Mouse (Mus musculus): Measurements from ENCODE around the gene Sez6l2. TPM values are rescaled to one million over a fixed set of nuclear protein-coding genes. Genes with fewer than 3 reads are reported as not detected.

Gene Sez6l2
- polyA plus RNA-seq, 1 experiment from 2014 or later = 14.2 TPM

DNA sequence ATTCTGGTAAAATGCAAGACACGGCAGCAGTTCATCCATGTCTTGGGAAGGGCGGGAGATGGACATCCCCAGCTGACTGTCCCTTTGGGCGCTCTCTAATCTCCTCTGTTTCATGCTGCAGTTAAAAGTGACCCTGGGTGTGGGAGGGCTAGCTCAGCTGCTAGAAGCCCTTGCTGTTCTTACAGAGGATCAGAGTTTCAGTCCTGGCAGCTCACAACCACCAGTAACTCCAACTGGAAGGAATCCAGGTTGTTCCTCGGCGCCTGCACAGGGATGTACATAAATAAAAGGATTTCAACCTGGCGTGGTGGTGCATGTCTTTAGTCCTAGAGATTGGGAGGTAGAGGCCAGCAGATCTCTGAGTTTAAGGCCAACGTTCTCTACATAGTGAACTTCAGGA is 32.8 kb downstream of the Sez6l2 start:
- Histone ChIP-seq H3K27ac (ENCODE audit: low read depth, low read length) (no peak overlapping the region), H3K4me1 (replicated peaks; ENCODE audit: control insufficient read depth, insufficient read depth, low read length) (no peaks in the 10 kb centered on the region), H3K4me3 (ENCODE audit: low read depth, low read length) (no peak overlapping the region), H3K9me3 (ENCODE audit: control insufficient read depth, low read length) (no peaks in the 10 kb centered on the region), H3K27me3 (ENCODE audit: control insufficient read depth, insufficient read depth, low read length) (no peaks in the 10 kb centered on the region), H3K9ac (ENCODE audit: low read depth, low read length) (no peak overlapping the region), H3K4me2 (replicated peaks; ENCODE audit: low read depth, low read length) (no peak overlapping the region), H3K36me3 (ENCODE audit: control insufficient read depth, insufficient read depth, low read length) (peaks cover 4% of the 10 kb centered on the region; the same call in 1 of the 2 replicates)
- WGBS = 90% methylated on average over 7 of the region's 7 CpGs
- ATAC-seq (ENCODE audit: low FRiP score) (no peak), DNase-seq (ENCODE audit: low spot score) (no peak)

DNA sequence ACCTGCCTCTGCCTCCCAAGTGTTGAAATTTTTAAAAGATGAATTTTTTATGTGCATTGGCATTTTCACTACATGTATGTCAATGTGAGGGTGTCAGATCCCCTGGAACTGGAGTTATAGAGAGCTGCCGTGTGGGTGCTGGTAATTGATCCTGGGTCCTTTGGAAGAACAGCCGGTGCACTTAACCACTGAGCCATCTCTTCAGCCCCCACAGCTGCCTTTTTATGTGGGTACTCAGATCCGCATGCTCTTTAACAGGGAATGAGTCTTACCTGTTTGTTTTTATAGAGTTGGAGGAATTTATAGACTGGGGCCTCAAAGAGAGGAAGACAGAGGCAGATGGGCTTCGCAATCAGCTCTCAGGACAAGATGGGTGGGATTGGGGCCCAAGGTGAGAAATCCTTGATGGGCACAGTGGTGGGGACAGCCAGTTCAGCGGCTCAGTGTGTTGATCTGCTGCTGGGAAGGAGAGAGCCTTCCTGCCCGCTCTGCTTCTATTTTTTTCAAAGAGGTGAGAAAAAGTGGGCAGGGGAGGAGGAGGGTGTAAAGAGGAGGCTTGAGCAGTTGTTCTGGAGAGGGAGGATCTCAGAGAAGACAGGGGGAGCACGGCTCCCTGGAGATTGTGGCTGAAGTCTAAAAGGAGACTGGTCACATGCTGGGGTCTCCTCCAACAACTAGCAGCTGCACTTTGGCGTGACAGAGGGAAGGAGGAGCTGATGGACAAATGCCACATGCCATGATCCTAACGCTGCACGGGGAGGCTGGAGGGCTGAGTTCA is 34.5 kb downstream of the Sez6l2 start:
- H3K27me3 ChIP-seq (ENCODE audit: control insufficient read depth, insufficient read depth, low read length) = no peaks in the 10 kb centered on the region
- ATAC-seq (ENCODE audit: low FRiP score) (no peak), DNase-seq (ENCODE audit: low spot score) (no peak)
- H3K27ac ChIP-seq (ENCODE audit: low read depth, low read length) = no peak overlapping the region
- 65% methylated on average over 10 of the region's 10 CpGs for WGBS
- H3K4me1 ChIP-seq (replicated peaks; ENCODE audit: control insufficient read depth, insufficient read depth, low read length) = no peaks in the 10 kb centered on the region
- no peak overlapping the region for H3K9ac ChIP-seq (ENCODE audit: low read depth, low read length)
- H3K36me3 ChIP-seq (ENCODE audit: control insufficient read depth, insufficient read depth, low read length) = peaks cover 3% of the 10 kb centered on the region; the same call in 1 of the 2 replicates
- no peak overlapping the region for H3K4me2 ChIP-seq (replicated peaks; ENCODE audit: low read depth, low read length)
- no peaks in the 10 kb centered on the region for H3K9me3 ChIP-seq (ENCODE audit: control insufficient read depth, low read length)
- H3K4me3 ChIP-seq (ENCODE audit: low read depth, low read length) = no peak overlapping the region

DNA sequence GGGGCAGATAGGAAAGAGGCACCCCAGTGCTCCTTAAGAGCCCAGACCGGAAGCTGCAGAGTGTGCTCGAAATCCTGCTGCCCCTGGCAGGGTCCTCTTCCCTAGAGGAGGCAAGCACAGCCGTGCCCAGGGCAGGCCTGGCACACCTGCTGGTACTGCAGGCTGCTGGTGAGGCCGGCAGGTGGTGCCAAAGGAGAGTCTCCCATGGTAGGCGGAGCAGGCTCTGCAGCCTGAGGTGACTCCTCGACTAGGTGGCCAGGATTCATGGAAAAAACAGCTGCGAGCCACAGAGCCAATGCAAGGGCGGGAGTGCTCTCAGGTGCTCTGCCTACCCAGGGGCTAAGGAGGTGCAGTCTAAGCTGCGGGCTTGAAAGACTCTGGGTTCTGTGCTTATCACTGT is 36.0 kb downstream of the Sez6l2 start:
- no peak for DNase-seq (ENCODE audit: low spot score)
- H3K9me3 ChIP-seq (ENCODE audit: control insufficient read depth, low read length) = no peaks in the 10 kb centered on the region
- 49% methylated on average over 9 of the region's 9 CpGs for WGBS

DNA sequence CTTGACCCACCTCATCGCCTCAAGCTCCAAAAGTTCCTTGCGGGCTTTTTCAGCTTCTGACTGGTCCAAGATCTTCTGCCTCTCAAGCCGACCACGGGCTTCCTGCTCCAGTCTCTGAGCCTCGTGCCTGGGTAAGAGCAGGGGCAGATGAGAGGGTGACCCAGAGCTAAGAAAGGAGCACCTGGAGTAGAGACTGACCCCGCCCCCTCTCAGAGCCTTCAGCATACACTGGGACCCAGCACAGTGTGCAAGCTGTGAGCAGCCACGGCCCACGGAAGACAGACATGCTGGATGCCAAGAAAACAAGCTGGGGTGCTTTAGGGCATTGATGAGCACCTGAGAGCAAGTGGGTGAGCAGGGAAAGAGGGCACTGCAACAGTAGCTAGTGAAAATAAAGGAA is 38.5 kb downstream of the Sez6l2 start:
- Histone ChIP-seq H3K36me3 (ENCODE audit: control insufficient read depth, insufficient read depth, low read length) (no peaks in the 10 kb centered on the region), H3K9me3 (ENCODE audit: control insufficient read depth, low read length) (no peaks in the 10 kb centered on the region), H3K9ac (ENCODE audit: low read depth, low read length) (no peak overlapping the region), H3K4me1 (replicated peaks; ENCODE audit: control insufficient read depth, insufficient read depth, low read length) (no peaks in the 10 kb centered on the region), H3K4me3 (ENCODE audit: low read depth, low read length) (no peak overlapping the region), H3K27ac (ENCODE audit: low read depth, low read length) (no peak overlapping the region), H3K27me3 (ENCODE audit: control insufficient read depth, insufficient read depth, low read length) (no peaks in the 10 kb centered on the region), H3K4me2 (replicated peaks; ENCODE audit: low read depth, low read length) (no peak overlapping the region)
- 75% methylated on average over 8 of the region's 8 CpGs for WGBS
- ATAC-seq (ENCODE audit: low FRiP score) (no peak), DNase-seq (ENCODE audit: low spot score) (no peak)

More for the DNA sequence above, 36.0 kb downstream of the Sez6l2 start:
- ATAC-seq (ENCODE audit: low FRiP score) = no peak
- Histone ChIP-seq H3K4me3 (ENCODE audit: low read depth, low read length) (no peak overlapping the region), H3K4me2 (replicated peaks; ENCODE audit: low read depth, low read length) (no peak overlapping the region), H3K36me3 (ENCODE audit: control insufficient read depth, insufficient read depth, low read length) (no peaks in the 10 kb centered on the region), H3K27ac (ENCODE audit: low read depth, low read length) (no peak overlapping the region), H3K27me3 (ENCODE audit: control insufficient read depth, insufficient read depth, low read length) (no peaks in the 10 kb centered on the region), H3K4me1 (replicated peaks; ENCODE audit: control insufficient read depth, insufficient read depth, low read length) (no peaks in the 10 kb centered on the region), H3K9ac (ENCODE audit: low read depth, low read length) (no peak overlapping the region)

DNA sequence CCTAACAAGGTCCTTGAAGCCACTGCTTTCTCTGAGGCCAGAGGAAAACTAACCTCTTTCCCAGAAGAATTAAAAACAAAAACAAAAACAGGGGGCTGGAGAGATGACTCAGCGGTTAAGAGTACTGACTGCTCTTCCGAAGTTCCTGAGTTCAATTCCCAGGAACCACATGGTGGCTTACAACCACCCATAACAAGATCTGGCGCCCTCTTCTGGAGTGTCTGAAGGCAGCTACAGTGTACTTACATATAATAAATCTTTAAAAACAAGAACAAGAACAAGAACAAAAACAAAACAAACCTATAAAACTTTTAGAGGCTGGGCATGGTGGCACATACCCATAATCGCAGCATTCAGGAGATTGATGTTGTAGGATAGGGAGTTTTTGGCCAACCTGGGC is 46.1 kb downstream of the Sez6l2 start:
- WGBS = 84% methylated on average over 4 of the region's 4 CpGs
- Histone ChIP-seq H3K27ac (ENCODE audit: low read depth, low read length) (no peak overlapping the region), H3K4me2 (replicated peaks; ENCODE audit: low read depth, low read length) (no peak overlapping the region), H3K9me3 (ENCODE audit: control insufficient read depth, low read length) (no peaks in the 10 kb centered on the region), H3K9ac (ENCODE audit: low read depth, low read length) (no peak overlapping the region), H3K4me3 (ENCODE audit: low read depth, low read length) (no peak overlapping the region), H3K36me3 (ENCODE audit: control insufficient read depth, insufficient read depth, low read length) (no peaks in the 10 kb centered on the region), H3K27me3 (ENCODE audit: control insufficient read depth, insufficient read depth, low read length) (no peaks in the 10 kb centered on the region), H3K4me1 (replicated peaks; ENCODE audit: control insufficient read depth, insufficient read depth, low read length) (no peaks in the 10 kb centered on the region)
- DNase-seq (ENCODE audit: low spot score) (no peak), ATAC-seq (ENCODE audit: low FRiP score) (no peak)

DNA sequence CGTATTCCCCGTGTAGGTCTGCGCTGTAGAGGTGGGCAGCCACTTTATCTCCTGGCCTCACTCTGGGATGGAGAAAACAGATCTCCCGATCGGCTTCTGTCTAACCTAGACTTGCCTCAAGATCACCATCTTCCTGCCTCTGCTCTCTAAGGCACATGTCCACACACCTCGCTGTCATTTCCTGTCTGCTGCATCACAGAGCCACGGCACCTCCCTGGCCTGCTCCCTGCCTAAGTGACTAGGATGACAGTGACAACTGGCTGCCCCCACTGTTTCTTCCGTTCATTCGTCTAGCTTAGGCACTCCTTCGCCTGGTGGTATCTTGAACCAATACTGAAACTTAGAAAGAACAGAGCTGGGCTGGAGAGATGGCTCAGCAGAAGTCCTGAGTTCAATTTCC is 49.2 kb downstream of the Sez6l2 start:
- DNase-seq (ENCODE audit: low spot score) = no peak

DNA sequence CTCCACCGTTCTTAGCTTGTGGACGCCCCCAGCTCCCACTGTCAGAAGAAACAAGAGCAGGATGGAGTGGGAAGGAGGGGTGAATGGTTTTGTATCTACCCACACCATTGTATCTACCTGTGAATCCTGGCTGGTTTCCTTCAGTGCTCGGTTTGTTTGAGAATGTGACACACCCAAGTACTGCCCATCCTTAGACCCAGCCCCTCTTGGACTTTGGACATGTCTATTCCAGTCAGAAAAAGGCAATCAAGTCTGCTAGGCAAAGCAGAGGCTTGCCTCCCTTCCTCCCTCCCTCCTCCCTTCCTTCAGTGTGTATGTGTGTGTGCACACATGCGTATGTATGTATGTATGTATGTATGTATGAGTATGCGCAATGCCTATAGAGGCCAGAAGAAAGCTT is 53.3 kb downstream of the Sez6l2 start:
- no peak overlapping the region for H3K4me3 ChIP-seq (ENCODE audit: low read depth, low read length)
- H3K9ac ChIP-seq (ENCODE audit: low read depth, low read length) = no peak overlapping the region
- no peaks in the 10 kb centered on the region for H3K36me3 ChIP-seq (ENCODE audit: control insufficient read depth, insufficient read depth, low read length)
- no peaks in the 10 kb centered on the region for H3K9me3 ChIP-seq (ENCODE audit: control insufficient read depth, low read length)
- ATAC-seq (ENCODE audit: low FRiP score) (no peak), DNase-seq (ENCODE audit: low spot score) (no peak)
- no peaks in the 10 kb centered on the region for H3K4me1 ChIP-seq (replicated peaks; ENCODE audit: control insufficient read depth, insufficient read depth, low read length)
- H3K27me3 ChIP-seq (ENCODE audit: control insufficient read depth, insufficient read depth, low read length) = no peaks in the 10 kb centered on the region
- WGBS = 95% methylated on average over 5 of the region's 5 CpGs
- H3K4me2 ChIP-seq (replicated peaks; ENCODE audit: low read depth, low read length) = no peak overlapping the region
- no peak overlapping the region for H3K27ac ChIP-seq (ENCODE audit: low read depth, low read length)

More for the DNA sequence above, 49.2 kb downstream of the Sez6l2 start:
- H3K4me1 ChIP-seq (replicated peaks; ENCODE audit: control insufficient read depth, insufficient read depth, low read length) = no peaks in the 10 kb centered on the region
- no peaks in the 10 kb centered on the region for H3K27me3 ChIP-seq (ENCODE audit: control insufficient read depth, insufficient read depth, low read length)
- no peaks in the 10 kb centered on the region for H3K36me3 ChIP-seq (ENCODE audit: control insufficient read depth, insufficient read depth, low read length)
- no peak overlapping the region for H3K4me2 ChIP-seq (replicated peaks; ENCODE audit: low read depth, low read length)
- no peak overlapping the region for H3K4me3 ChIP-seq (ENCODE audit: low read depth, low read length)
- H3K9me3 ChIP-seq (ENCODE audit: control insufficient read depth, low read length) = no peaks in the 10 kb centered on the region
- WGBS = 86% methylated on average over 10 of the region's 10 CpGs
- no peak overlapping the region for H3K9ac ChIP-seq (ENCODE audit: low read depth, low read length)
- ATAC-seq (ENCODE audit: low FRiP score) = no peak
- H3K27ac ChIP-seq (ENCODE audit: low read depth, low read length) = no peak overlapping the region

DNA sequence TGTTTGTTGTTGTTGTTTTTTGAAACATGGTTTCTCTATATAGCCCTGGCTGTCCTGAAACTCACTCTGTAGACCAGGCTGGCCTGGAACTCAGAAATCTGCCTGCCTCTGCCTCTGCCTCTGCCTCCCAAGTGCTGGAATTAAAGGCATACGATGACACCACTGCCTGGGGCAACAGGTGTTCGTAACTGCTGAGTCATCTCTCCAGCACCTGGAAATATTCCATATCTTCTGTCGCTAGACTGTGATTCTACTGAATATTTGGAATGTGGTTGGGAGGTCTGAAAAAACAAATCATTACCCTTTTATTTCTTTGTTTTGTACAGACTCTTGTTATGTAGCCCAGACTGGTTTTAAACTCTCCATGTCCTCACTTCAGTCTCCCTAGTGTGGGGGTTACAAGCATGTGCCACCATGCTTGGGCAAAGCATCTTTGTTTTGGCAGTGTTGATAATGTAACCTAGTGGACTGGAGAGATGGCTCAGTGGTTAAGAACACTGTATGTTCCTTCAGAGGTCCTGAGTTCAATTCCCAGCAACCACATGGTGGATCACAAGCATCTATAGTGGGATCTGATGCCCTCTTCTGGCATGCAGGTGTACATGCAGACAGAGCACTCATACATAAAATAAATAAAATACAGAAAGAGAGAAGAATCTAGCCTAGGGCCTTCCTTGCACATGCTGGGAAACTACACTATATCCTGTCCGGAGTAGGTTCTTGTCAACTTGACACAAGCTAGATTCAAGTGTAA is 53.9 kb downstream of the Sez6l2 start:
- no peaks in the 10 kb centered on the region for H3K9me3 ChIP-seq (ENCODE audit: control insufficient read depth, low read length)
- no peak overlapping the region for H3K4me2 ChIP-seq (replicated peaks; ENCODE audit: low read depth, low read length)
- H3K36me3 ChIP-seq (ENCODE audit: control insufficient read depth, insufficient read depth, low read length) = no peaks in the 10 kb centered on the region
- no peak overlapping the region for H3K9ac ChIP-seq (ENCODE audit: low read depth, low read length)
- H3K27ac ChIP-seq (ENCODE audit: low read depth, low read length) = no peak overlapping the region
- no peak for ATAC-seq (ENCODE audit: low FRiP score)
- WGBS = 85% methylated on average over 4 of the region's 4 CpGs
- H3K4me3 ChIP-seq (ENCODE audit: low read depth, low read length) = no peak overlapping the region
- no peak for DNase-seq (ENCODE audit: low spot score)
- H3K27me3 ChIP-seq (ENCODE audit: control insufficient read depth, insufficient read depth, low read length) = no peaks in the 10 kb centered on the region
- no peaks in the 10 kb centered on the region for H3K4me1 ChIP-seq (replicated peaks; ENCODE audit: control insufficient read depth, insufficient read depth, low read length)
